Mouse (Mus musculus): ENCODE measurements at regions not wholly inside any gene's neighbourhood (a gene's known extent, or its start where the extent isn't known, plus 50 kb on each side); places are given as distances from the start of the nearest gene placed in this dataset.

DNA sequence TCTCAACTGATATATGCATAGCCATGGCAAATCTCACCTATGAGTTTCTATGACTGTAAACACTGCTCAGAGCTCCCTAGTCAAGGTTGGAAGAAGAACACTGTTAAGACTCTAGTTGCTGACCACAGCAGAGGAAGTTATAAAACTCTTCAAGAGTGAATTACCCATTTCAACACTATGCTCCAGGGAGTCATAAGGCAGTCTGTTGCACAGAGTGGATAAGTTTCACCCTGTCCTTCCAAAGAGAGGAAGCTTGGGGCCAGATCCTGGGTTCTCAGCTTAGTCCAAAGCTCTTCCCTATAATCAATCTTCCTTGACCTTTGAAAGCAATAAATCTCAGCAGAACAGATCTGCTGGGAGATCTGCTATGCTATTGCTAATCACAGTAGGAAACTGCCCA is 438.4 kb downstream of the Gpam start:
- Histone ChIP-seq H3K36me3 (ENCODE audit: control insufficient read depth, insufficient read depth, low read length) (no peaks in the 10 kb centered on the region), H3K9ac (replicated peaks; ENCODE audit: low read depth, low read length) (no peak overlapping the region), H3K4me2 (ENCODE audit: low read depth, low read length) (no peak overlapping the region), H3K4me1 (ENCODE audit: control insufficient read depth, insufficient read depth, low read length) (no peaks in the 10 kb centered on the region), H3K9me3 (ENCODE audit: control insufficient read depth, low read length) (no peaks in the 10 kb centered on the region), H3K4me3 (ENCODE audit: low read depth, low read length) (no peak overlapping the region), H3K27me3 (ENCODE audit: control insufficient read depth, insufficient read depth, low read length) (no peaks in the 10 kb centered on the region), H3K27ac (ENCODE audit: low read depth, low read length) (no peak overlapping the region)
- no peak for ATAC-seq (ENCODE audit: low read depth)

DNA sequence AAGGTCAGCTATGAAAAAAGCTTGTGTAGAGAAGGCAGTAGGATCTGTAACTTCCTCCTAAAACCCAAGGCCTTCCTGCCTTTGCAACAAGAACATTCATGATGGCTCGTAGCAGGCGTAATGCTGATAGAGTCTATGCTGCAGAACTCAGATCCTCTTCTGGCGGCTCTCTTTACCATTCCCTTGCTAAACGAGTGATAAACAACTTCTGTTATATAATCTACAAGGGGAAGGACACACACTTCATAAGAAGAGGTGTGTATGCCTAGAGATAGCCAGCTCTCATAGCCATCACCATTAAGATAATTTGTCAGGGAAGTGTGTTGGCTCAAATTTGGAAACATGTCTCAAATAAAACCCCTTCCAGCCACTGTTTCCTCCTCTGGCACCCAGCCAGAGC is 441.9 kb downstream of the Gpam start:
- ATAC-seq (ENCODE audit: low read depth): no peak

More for the DNA sequence above, 441.9 kb downstream of the Gpam start:
- Histone ChIP-seq H3K4me2 (ENCODE audit: low read depth, low read length) (no peak overlapping the region), H3K36me3 (ENCODE audit: control insufficient read depth, insufficient read depth, low read length) (no peaks in the 10 kb centered on the region), H3K27ac (ENCODE audit: low read depth, low read length) (no peak overlapping the region), H3K9me3 (ENCODE audit: control insufficient read depth, low read length) (no peaks in the 10 kb centered on the region), H3K4me3 (ENCODE audit: low read depth, low read length) (no peak overlapping the region), H3K9ac (replicated peaks; ENCODE audit: low read depth, low read length) (no peak overlapping the region), H3K4me1 (ENCODE audit: control insufficient read depth, insufficient read depth, low read length) (no peaks in the 10 kb centered on the region), H3K27me3 (ENCODE audit: control insufficient read depth, insufficient read depth, low read length) (no peaks in the 10 kb centered on the region)
- 87% methylated on average over 4 of the region's 4 CpGs for WGBS

Measured in neural tube, embryonic 14.5 days (tissue).